Mouse (Mus musculus): ENCODE results near the gene Unc93a2. TPM values are rescaled to one million over a fixed set of nuclear protein-coding genes. Genes with fewer than 3 reads are reported as not detected.
"Not testable (repeated sequence)": the region's sequence is repeated elsewhere in the genome, so short reads cannot be mapped to it uniquely, and the experiment has no call there.

The Unc93a2 gene
- total and polyA plus RNA-seq, 3 experiments, result 0.08 to 0.50 TPM; not detected in 1

DNA sequence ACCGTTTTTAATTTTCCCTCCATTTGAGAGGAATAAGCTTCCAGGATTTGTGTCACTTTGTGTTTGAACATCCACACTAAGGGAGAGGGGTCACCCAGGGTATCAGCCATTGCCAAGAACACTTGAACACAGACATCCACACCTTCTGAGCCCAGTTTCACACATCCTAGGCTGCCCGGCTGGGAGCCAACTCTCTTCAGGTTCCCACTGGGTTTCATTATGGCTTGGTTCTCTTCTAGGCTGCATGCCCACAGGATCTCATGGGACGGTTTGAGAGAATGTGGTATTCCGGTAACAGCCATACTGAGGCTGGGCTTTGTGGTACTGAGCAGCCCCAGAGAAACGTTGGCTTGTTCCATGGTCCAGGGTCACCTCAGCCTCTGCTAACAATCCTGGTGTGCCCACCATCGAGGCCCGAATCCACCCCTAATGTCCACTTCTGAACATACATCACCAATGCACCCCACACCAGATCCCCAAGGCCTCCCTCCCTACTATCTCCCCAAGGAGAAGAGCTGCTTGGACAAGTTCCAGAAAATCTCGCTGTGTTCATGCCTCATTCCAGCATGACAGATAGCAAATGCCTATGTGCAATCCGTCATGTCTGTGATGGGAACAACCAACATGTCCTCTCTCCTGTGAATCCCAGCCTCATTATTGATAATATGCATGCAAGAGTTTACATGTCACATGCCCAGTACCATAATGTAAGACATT lies 24.4 kb downstream of the Unc93a2 start:
- H3K36me3 ChIP-seq (replicated peaks in 1 of 2; ENCODE audit: control insufficient read depth in 1 of 2, insufficient read depth in 1 of 2, low read length in 1 of 2); H3K4me1 ChIP-seq (ENCODE audit: control insufficient read depth in 1 of 2, insufficient read depth in 2 of 2); H3K4me3 ChIP-seq (replicated peaks in 1 of 3; ENCODE audit: low read depth in 2 of 3, low read length in 2 of 3, poor library complexity in 1 of 3); in situ Hi-C loops (cut with MboI; ENCODE audit: low pct_ligation_motif_present, low pct_unique_long_range_greater_than_20kb, low sequenced_read_pairs); H3K79me2 ChIP-seq (replicated peaks; ENCODE audit: control insufficient read depth, extremely low read depth, insufficient read depth, poor library complexity, severe bottlenecking); H3K9me3 ChIP-seq (replicated peaks; ENCODE audit: low read length); H3K27me3 ChIP-seq (replicated peaks); DNase-seq (ENCODE audit: extremely low read depth); H3K27ac ChIP-seq (ENCODE audit: insufficient read depth, low read depth); H3K4me2 ChIP-seq (ENCODE audit: insufficient read depth, low read depth, poor library complexity, severe bottlenecking); H3K9ac ChIP-seq (ENCODE audit: insufficient read depth, low read depth); dilution Hi-C loops (cut with MboI; ENCODE audit: extremely low pct_ligation_motif_present, extremely low pct_unique_long_range_greater_than_20kb, low sequenced_read_pairs): not testable (repeated sequence)

DNA sequence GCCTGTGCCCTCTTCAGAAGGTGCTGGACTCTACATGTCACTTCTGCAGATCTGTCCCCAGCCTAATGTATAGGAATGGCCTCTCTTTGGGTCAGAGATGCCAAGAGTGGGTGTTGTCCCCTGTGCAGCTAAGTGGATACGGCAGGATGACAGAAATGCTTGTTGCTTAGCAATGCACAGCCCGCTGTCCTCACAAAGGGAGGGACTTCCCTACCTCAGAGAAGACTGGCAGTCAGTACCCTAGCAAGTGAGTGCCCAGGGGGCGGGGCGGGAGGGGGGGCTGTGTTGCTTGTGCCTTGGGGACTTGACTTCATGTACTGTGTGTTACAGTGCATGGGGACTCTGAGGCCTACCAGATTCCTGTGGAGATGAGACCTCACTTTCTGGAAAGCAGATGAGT lies 25.5 kb downstream of the Unc93a2 start:
- in situ Hi-C loops (cut with MboI; ENCODE audit: low pct_ligation_motif_present, low pct_unique_long_range_greater_than_20kb, low sequenced_read_pairs), result not testable (repeated sequence)

DNA sequence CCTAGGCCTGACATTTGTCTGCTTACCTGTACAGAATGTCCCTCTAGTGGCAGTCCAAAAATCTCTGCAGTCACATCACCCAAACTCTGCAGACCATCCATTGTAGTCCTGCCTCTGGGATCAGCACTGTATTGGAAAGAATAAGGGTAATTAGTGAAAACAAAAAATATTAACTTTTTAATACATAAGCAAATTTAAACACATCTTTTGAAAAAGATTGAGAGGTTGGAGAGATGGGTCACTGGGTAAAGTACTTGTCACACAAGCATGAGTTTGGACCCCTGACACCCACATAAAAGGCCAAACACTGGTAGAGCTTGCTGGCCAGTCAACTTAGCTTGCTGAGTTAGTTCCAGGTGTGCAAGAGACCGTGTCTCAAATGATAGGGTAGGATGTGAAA lies 32.7 kb downstream of the Unc93a2 start, which contains the start of gene Ttll2:
Gene Ttll2 (minus strand): TSS at position 101 of the 400 bp plus-strand sequence.
- H3K4me1 ChIP-seq (ENCODE audit: control insufficient read depth in 1 of 2, insufficient read depth in 2 of 2); H3K4me3 ChIP-seq (replicated peaks in 1 of 3; ENCODE audit: low read depth in 2 of 3, low read length in 2 of 3, poor library complexity in 1 of 3); H3K27me3 ChIP-seq (replicated peaks); dilution Hi-C loops (cut with MboI; ENCODE audit: extremely low pct_ligation_motif_present, extremely low pct_unique_long_range_greater_than_20kb, low sequenced_read_pairs); H3K9me3 ChIP-seq (replicated peaks; ENCODE audit: low read length); H3K9ac ChIP-seq (ENCODE audit: insufficient read depth, low read depth); H3K4me2 ChIP-seq (ENCODE audit: insufficient read depth, low read depth, poor library complexity, severe bottlenecking); H3K36me3 ChIP-seq (replicated peaks in 1 of 2; ENCODE audit: control insufficient read depth in 1 of 2, insufficient read depth in 1 of 2, low read length in 1 of 2); DNase-seq (ENCODE audit: extremely low read depth); H3K27ac ChIP-seq (ENCODE audit: insufficient read depth, low read depth); H3K79me2 ChIP-seq (replicated peaks; ENCODE audit: control insufficient read depth, extremely low read depth, insufficient read depth, poor library complexity, severe bottlenecking); in situ Hi-C loops (cut with MboI; ENCODE audit: low pct_ligation_motif_present, low pct_unique_long_range_greater_than_20kb, low sequenced_read_pairs): not testable (repeated sequence)

More for the DNA sequence above, 25.5 kb downstream of the Unc93a2 start:
- H3K9ac ChIP-seq (ENCODE audit: insufficient read depth, low read depth); H3K4me1 ChIP-seq (ENCODE audit: control insufficient read depth in 1 of 2, insufficient read depth in 2 of 2); H3K27ac ChIP-seq (ENCODE audit: insufficient read depth, low read depth); H3K4me3 ChIP-seq (replicated peaks in 1 of 3; ENCODE audit: low read depth in 2 of 3, low read length in 2 of 3, poor library complexity in 1 of 3); DNase-seq (ENCODE audit: extremely low read depth); H3K4me2 ChIP-seq (ENCODE audit: insufficient read depth, low read depth, poor library complexity, severe bottlenecking); dilution Hi-C loops (cut with MboI; ENCODE audit: extremely low pct_ligation_motif_present, extremely low pct_unique_long_range_greater_than_20kb, low sequenced_read_pairs); H3K27me3 ChIP-seq (replicated peaks); H3K79me2 ChIP-seq (replicated peaks; ENCODE audit: control insufficient read depth, extremely low read depth, insufficient read depth, poor library complexity, severe bottlenecking); H3K36me3 ChIP-seq (replicated peaks in 1 of 2; ENCODE audit: control insufficient read depth in 1 of 2, insufficient read depth in 1 of 2, low read length in 1 of 2); H3K9me3 ChIP-seq (replicated peaks; ENCODE audit: low read length): not testable (repeated sequence)

GRCm38 (mm10) chr17:7348765-7349164 lies 36.5 kb downstream of the Unc93a2 start:
- H3K9me3 ChIP-seq (replicated peaks; ENCODE audit: low read length); H3K4me2 ChIP-seq (ENCODE audit: insufficient read depth, low read depth, poor library complexity, severe bottlenecking); H3K79me2 ChIP-seq (replicated peaks; ENCODE audit: control insufficient read depth, extremely low read depth, insufficient read depth, poor library complexity, severe bottlenecking); H3K27me3 ChIP-seq (replicated peaks); H3K36me3 ChIP-seq (replicated peaks in 1 of 2; ENCODE audit: control insufficient read depth in 1 of 2, insufficient read depth in 1 of 2, low read length in 1 of 2); dilution Hi-C loops (cut with MboI; ENCODE audit: extremely low pct_ligation_motif_present, extremely low pct_unique_long_range_greater_than_20kb, low sequenced_read_pairs); H3K4me1 ChIP-seq (ENCODE audit: control insufficient read depth in 1 of 2, insufficient read depth in 2 of 2); H3K27ac ChIP-seq (ENCODE audit: insufficient read depth, low read depth); in situ Hi-C loops (cut with MboI; ENCODE audit: low pct_ligation_motif_present, low pct_unique_long_range_greater_than_20kb, low sequenced_read_pairs); DNase-seq (ENCODE audit: extremely low read depth); H3K9ac ChIP-seq (ENCODE audit: insufficient read depth, low read depth); H3K4me3 ChIP-seq (replicated peaks in 1 of 3; ENCODE audit: low read depth in 2 of 3, low read length in 2 of 3, poor library complexity in 1 of 3): not testable (repeated sequence)

- H3K4me3 ChIP-seq (replicated peaks in 1 of 3; ENCODE audit: low read depth in 2 of 3, low read length in 2 of 3, poor library complexity in 1 of 3); H3K27me3 ChIP-seq (replicated peaks); H3K36me3 ChIP-seq (replicated peaks in 1 of 2; ENCODE audit: control insufficient read depth in 1 of 2, insufficient read depth in 1 of 2, low read length in 1 of 2); H3K79me2 ChIP-seq (replicated peaks; ENCODE audit: control insufficient read depth, extremely low read depth, insufficient read depth, poor library complexity, severe bottlenecking); H3K9me3 ChIP-seq (replicated peaks; ENCODE audit: low read length); dilution Hi-C loops (cut with MboI; ENCODE audit: extremely low pct_ligation_motif_present, extremely low pct_unique_long_range_greater_than_20kb, low sequenced_read_pairs); H3K4me1 ChIP-seq (ENCODE audit: control insufficient read depth in 1 of 2, insufficient read depth in 2 of 2); in situ Hi-C loops (cut with MboI; ENCODE audit: low pct_ligation_motif_present, low pct_unique_long_range_greater_than_20kb, low sequenced_read_pairs); DNase-seq (ENCODE audit: extremely low read depth); H3K27ac ChIP-seq (ENCODE audit: insufficient read depth, low read depth); H3K9ac ChIP-seq (ENCODE audit: insufficient read depth, low read depth): not testable (repeated sequence)
- peak overlapping the region; percentile 24; the same call in 1 of the 2 replicates for H3K4me2 ChIP-seq (ENCODE audit: insufficient read depth, low read depth, poor library complexity, severe bottlenecking)
Measured at GRCm38 (mm10) chr17:7337381-7337780, 47.9 kb downstream of the Unc93a2 start.

DNA sequence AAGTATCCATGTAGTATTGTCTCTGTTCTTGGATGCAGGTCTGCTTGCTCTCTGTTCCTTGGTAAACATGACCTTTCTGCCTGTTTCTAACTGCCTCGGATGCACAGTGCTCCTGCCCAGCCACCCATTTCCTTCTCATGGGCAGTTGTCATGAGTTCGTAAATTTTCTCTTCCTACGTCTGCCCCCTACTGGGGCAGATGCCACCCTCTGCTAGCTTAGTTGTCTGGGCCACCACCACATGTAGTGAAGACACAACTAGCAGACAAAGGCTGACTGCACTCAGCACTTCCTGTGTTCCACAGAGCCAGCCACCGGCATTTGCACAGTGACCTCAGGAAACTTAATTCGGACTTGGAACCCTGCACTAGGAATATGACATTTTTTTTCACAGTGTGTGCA lies 52.5 kb downstream of the Unc93a2 start:
- H3K27ac ChIP-seq (ENCODE audit: insufficient read depth, low read depth); H3K4me1 ChIP-seq (ENCODE audit: control insufficient read depth in 1 of 2, insufficient read depth in 2 of 2); H3K9me3 ChIP-seq (replicated peaks; ENCODE audit: low read length); dilution Hi-C loops (cut with MboI; ENCODE audit: extremely low pct_ligation_motif_present, extremely low pct_unique_long_range_greater_than_20kb, low sequenced_read_pairs); H3K27me3 ChIP-seq (replicated peaks); H3K4me2 ChIP-seq (ENCODE audit: insufficient read depth, low read depth, poor library complexity, severe bottlenecking); DNase-seq (ENCODE audit: extremely low read depth); H3K9ac ChIP-seq (ENCODE audit: insufficient read depth, low read depth); H3K4me3 ChIP-seq (replicated peaks in 1 of 3; ENCODE audit: low read depth in 2 of 3, low read length in 2 of 3, poor library complexity in 1 of 3); H3K79me2 ChIP-seq (replicated peaks; ENCODE audit: control insufficient read depth, extremely low read depth, insufficient read depth, poor library complexity, severe bottlenecking); in situ Hi-C loops (cut with MboI; ENCODE audit: low pct_ligation_motif_present, low pct_unique_long_range_greater_than_20kb, low sequenced_read_pairs); H3K36me3 ChIP-seq (replicated peaks in 1 of 2; ENCODE audit: control insufficient read depth in 1 of 2, insufficient read depth in 1 of 2, low read length in 1 of 2): not testable (repeated sequence)

All from CH12.LX (cell line).